Mouse (Mus musculus) kidney, embryonic 14.5 days (tissue): ENCODE measurements at regions not wholly inside any gene's neighbourhood (a gene's known extent, or its start where the extent isn't known, plus 50 kb on each side); places are given as distances from the start of the nearest gene placed in this dataset.

Experiments used
- ATAC-seq: fragments of 200-750 bp; cut with Nextera tagmentation; 2 replicates; pipeline ENCODE4 v1.8.0; 2017; ENCODE audit warnings: moderate number of reproducible peaks, mild to moderate bottlenecking, moderate TSS enrichment, moderate library complexity; ENCODE audit not compliant: low FRiP score, low TSS enrichment
- H3K27ac ChIP-seq: fragments of 300-500 bp; sonication (generic); 2 replicates; pipeline ENCODE4 v1.5.1; 2014; ENCODE audit warnings: low read depth, mild to moderate bottlenecking, low read length, moderate library complexity, mixed read lengths
- H3K27me3 ChIP-seq: fragments of 300-500 bp; sonication (generic); 2 replicates; pipeline ENCODE4 v1.6.1; 2014; ENCODE audit warnings: mild to moderate bottlenecking, low read length; ENCODE audit not compliant: control insufficient read depth, insufficient read depth
- H3K36me3 ChIP-seq: fragments of 300-500 bp; sonication (generic); 2 replicates; pipeline ENCODE4 v1.6.1; 2014; ENCODE audit warnings: low read length, mixed read lengths; ENCODE audit not compliant: control insufficient read depth, insufficient read depth
- H3K4me1 ChIP-seq: fragments of 300-500 bp; sonication (generic); 2 replicates; pipeline ENCODE4 v1.6.1; 2014; ENCODE audit warnings: low read length, mixed read lengths; ENCODE audit not compliant: control insufficient read depth, insufficient read depth
- H3K4me2 ChIP-seq: fragments of 300-500 bp; sonication (generic); replicated peaks from 2 replicates; pipeline ENCODE4 v1.6.1; 2014; ENCODE audit warnings: low read depth, mild to moderate bottlenecking, low read length
- H3K4me3 ChIP-seq: fragments of 300-500 bp; sonication (generic); 2 replicates; pipeline ENCODE4 v1.5.1; 2014; ENCODE audit warnings: mild to moderate bottlenecking, low read length
- H3K9ac ChIP-seq: fragments of 300-500 bp; sonication (generic); 2 replicates; pipeline ENCODE4 v1.6.1; 2014; ENCODE audit warnings: low read depth, mild to moderate bottlenecking, low read length, moderate library complexity
- H3K9me3 ChIP-seq: fragments of 300-500 bp; sonication (generic); 2 replicates; pipeline ENCODE4 v1.6.1; 2016; ENCODE audit warnings: low read length; ENCODE audit not compliant: control insufficient read depth
- WGBS: fragments of 180-500 bp; shearing (Covaris S2); extraction: QIAGEN DNeasy Blood & Tissue Kit; methylation state at CpG from one replicate; pipeline ENCODE4 v1.1.7; 2014; 5-methylcytosine and 5-hydroxymethylcytosine counted together

- no peak for ATAC-seq
- no peaks in the 10 kb centered on the region for H3K4me1 ChIP-seq
- no peak overlapping the region for H3K4me2 ChIP-seq
- no peaks in the 10 kb centered on the region for H3K36me3 ChIP-seq
- 36% methylated on average over 4 of the region's 4 CpGs for WGBS
- H3K9ac ChIP-seq, result no peak overlapping the region
- no peaks in the 10 kb centered on the region for H3K27me3 ChIP-seq
- peaks cover 5% of the 10 kb centered on the region; the same call in 1 of the 2 replicates for H3K9me3 ChIP-seq
- no peak overlapping the region for H3K4me3 ChIP-seq
- H3K27ac ChIP-seq, result no peak overlapping the region
These were observed 128.5 kb upstream of the Adamts18 start for GRCm38 (mm10) chr8:113977072-113977471.

- WGBS, result 51% methylated on average over 9 of the region's 9 CpGs
- no peak overlapping the region for H3K4me3 ChIP-seq
- no peaks in the 10 kb centered on the region for H3K4me1 ChIP-seq
- ATAC-seq, result no peak
- peaks cover 5% of the 10 kb centered on the region; the same call in 1 of the 2 replicates for H3K9me3 ChIP-seq
- peaks cover 7% of the 10 kb centered on the region; the same call in 1 of the 2 replicates for H3K27me3 ChIP-seq
- H3K9ac ChIP-seq, result no peak overlapping the region
- no peak overlapping the region for H3K27ac ChIP-seq
- H3K36me3 ChIP-seq, result no peaks in the 10 kb centered on the region
- no peak overlapping the region for H3K4me2 ChIP-seq
These were observed 130.4 kb upstream of the Adamts18 start for GRCm38 (mm10) chr8:113978946-113979345.

GRCm38 (mm10) chr8:113979837-113980236 lies 131.3 kb upstream of the Adamts18 start:
- H3K4me2 ChIP-seq, result no peak overlapping the region
- H3K4me1 ChIP-seq, result no peaks in the 10 kb centered on the region
- no peak overlapping the region for H3K27ac ChIP-seq
- peaks cover 7% of the 10 kb centered on the region; the same call in 1 of the 2 replicates for H3K27me3 ChIP-seq
- ATAC-seq, result no peak
- peaks cover 5% of the 10 kb centered on the region; the same call in 1 of the 2 replicates for H3K9me3 ChIP-seq
- no peak overlapping the region for H3K4me3 ChIP-seq
- WGBS, result 94% methylated on average over 5 of the region's 5 CpGs
- no peak overlapping the region for H3K9ac ChIP-seq
- H3K36me3 ChIP-seq, result no peaks in the 10 kb centered on the region

GRCm38 (mm10) chr8:113981339-113981738 lies 132.8 kb upstream of the Adamts18 start:
- peaks cover 5% of the 10 kb centered on the region; the same call in 1 of the 2 replicates for H3K9me3 ChIP-seq
- H3K36me3 ChIP-seq, result no peaks in the 10 kb centered on the region
- H3K27me3 ChIP-seq, result peaks cover 7% of the 10 kb centered on the region; the same call in 1 of the 2 replicates
- no peak overlapping the region for H3K27ac ChIP-seq
- peaks cover 5% of the 10 kb centered on the region; the same call in 1 of the 2 replicates for H3K4me1 ChIP-seq
- no peak for ATAC-seq
- WGBS, result 24% methylated on average over 1 of the region's 1 CpGs
- H3K4me2 ChIP-seq, result no peak overlapping the region
- no peak overlapping the region for H3K9ac ChIP-seq
- no peak overlapping the region for H3K4me3 ChIP-seq

GRCm38 (mm10) chr8:113984845-113985244 lies 136.3 kb upstream of the Adamts18 start:
- Histone ChIP-seq H3K9ac (no peak overlapping the region), H3K36me3 (no peaks in the 10 kb centered on the region), H3K27me3 (peaks cover 7% of the 10 kb centered on the region; the same call in 1 of the 2 replicates), H3K4me3 (peak overlapping the region; percentile 1; the same call in 1 of the 2 replicates), H3K9me3 (peaks cover 1% of the 10 kb centered on the region; the same call in 1 of the 2 replicates), H3K27ac (no peak overlapping the region), H3K4me1 (peaks cover 5% of the 10 kb centered on the region; the same call in 1 of the 2 replicates), H3K4me2 (peak overlapping the region; percentile 31; the same call in 1 of the 2 replicates)
- 7% methylated on average over 10 of the region's 10 CpGs for WGBS
- 0 out of 2 replicates have a peak, but pooled peaks have one; percentile 21 for ATAC-seq

- no peaks in the 10 kb centered on the region for H3K9me3 ChIP-seq
- H3K9ac ChIP-seq, result no peak overlapping the region
- H3K4me1 ChIP-seq, result peaks cover 5% of the 10 kb centered on the region; the same call in 1 of the 2 replicates
- H3K27me3 ChIP-seq, result peaks cover 7% of the 10 kb centered on the region; the same call in 1 of the 2 replicates
- no peak for ATAC-seq
- WGBS, result 8% methylated on average over 11 of the region's 11 CpGs
- H3K36me3 ChIP-seq, result no peaks in the 10 kb centered on the region
- H3K4me3 ChIP-seq, result peak overlapping the region; percentile 1; the same call in 1 of the 2 replicates
- peak overlapping the region; percentile 31 for H3K4me2 ChIP-seq
- no peak overlapping the region for H3K27ac ChIP-seq
These were observed 136.9 kb upstream of the Adamts18 start for GRCm38 (mm10) chr8:113985471-113985870.

- WGBS, result 25% methylated on average over 7 of the region's 7 CpGs
- Histone ChIP-seq H3K4me1 (peaks cover 5% of the 10 kb centered on the region), H3K27ac (no peak overlapping the region), H3K4me2 (peak overlapping the region; percentile 31), H3K9me3 (no peaks in the 10 kb centered on the region), H3K36me3 (no peaks in the 10 kb centered on the region), H3K9ac (no peak overlapping the region), H3K27me3 (peaks cover 7% of the 10 kb centered on the region; the same call in 1 of the 2 replicates), H3K4me3 (no peak overlapping the region)
- no peak; the same call in 1 of the 2 replicates for ATAC-seq
These were observed 137.4 kb upstream of the Adamts18 start for GRCm38 (mm10) chr8:113985948-113986347.

- peaks cover 4% of the 10 kb centered on the region for H3K4me1 ChIP-seq
- H3K27me3 ChIP-seq, result no peaks in the 10 kb centered on the region
- peak; percentile 40 for ATAC-seq
- H3K4me2 ChIP-seq, result no peak overlapping the region
- H3K4me3 ChIP-seq, result no peak overlapping the region
- H3K27ac ChIP-seq, result no peak overlapping the region
- WGBS, result 37% methylated on average over 9 of the region's 9 CpGs
- no peak overlapping the region for H3K9ac ChIP-seq
- no peaks in the 10 kb centered on the region for H3K9me3 ChIP-seq
- no peaks in the 10 kb centered on the region for H3K36me3 ChIP-seq
These were observed 142.2 kb upstream of the Adamts18 start for GRCm38 (mm10) chr8:113990718-113991117.

- Histone ChIP-seq H3K4me3 (no peak overlapping the region), H3K36me3 (no peaks in the 10 kb centered on the region), H3K4me1 (0 out of 2 replicates have a peak, but pooled peaks cover 3% of the 10 kb centered on the region), H3K27ac (peak overlapping the region; percentile 47; the same call in 1 of the 2 replicates), H3K9me3 (no peaks in the 10 kb centered on the region), H3K27me3 (no peaks in the 10 kb centered on the region), H3K9ac (no peak overlapping the region), H3K4me2 (no peak overlapping the region)
- 9% methylated on average over 6 of the region's 6 CpGs for WGBS
- peak; percentile 95 for ATAC-seq
These were observed 134.5 kb upstream of the Nudt7 start for GRCm38 (mm10) chr8:113998881-113999280.
